Comparison of ENCODE assay signal across 13 mouse cellular contexts in the genomic region with DNA sequence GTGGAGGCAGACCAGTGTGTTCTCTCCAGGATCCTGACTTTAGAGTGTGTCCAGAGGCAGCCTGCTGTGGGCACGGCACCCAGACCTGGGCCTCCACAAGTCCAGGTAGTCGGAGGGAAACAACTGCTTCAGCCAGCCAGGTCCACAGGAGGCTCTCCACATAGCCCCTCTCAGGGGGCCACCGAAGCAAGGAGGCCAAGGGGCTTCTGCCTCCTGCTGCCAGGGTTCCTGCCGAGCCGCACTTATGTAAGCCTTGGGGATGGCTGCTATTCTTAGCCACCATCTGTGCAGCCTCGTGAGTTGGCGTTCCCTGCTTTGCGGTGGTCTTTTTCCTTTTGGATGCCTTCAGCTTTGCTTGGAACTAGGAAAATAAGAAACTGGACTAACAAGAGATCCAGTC. TPM values are rescaled to one million over a fixed set of nuclear protein-coding genes. Genes with fewer than 3 reads are reported as not detected.
DNase-seq lines count a peak whose midpoint lies in the region; ATAC-seq and TF ChIP-seq lines count a peak whose summit lies in the region.
"Had no signal": no experiment of that assay in that cellular context is flagged by ENCODE, and none has a peak within 500 bp of the region (broad histone marks: within the 10 kb centered on the region; RNA-seq: fewer than 3 reads in every experiment).

No protein-coding gene starts in this region.

- H3K27ac ChIP-seq in layer of hippocampus, adult 2 months: peak overlapping the region; percentile 97
- H3K27ac ChIP-seq in midbrain, embryonic 13.5 days: no peak overlapping the region
- no peak overlapping the region for H3K27ac ChIP-seq in hindbrain, postnatal 0 days
- H3K27ac ChIP-seq: hindbrain, embryonic 15.5 days; liver, embryonic 13.5 days had no signal

- no peaks in the 10 kb centered on the region for H3K4me1 ChIP-seq in midbrain, embryonic 13.5 days (replicated peaks)
- H3K4me1 ChIP-seq in hindbrain, postnatal 0 days (ENCODE audit: insufficient read depth, low read length): no peaks in the 10 kb centered on the region
- H3K4me1 ChIP-seq: hindbrain, embryonic 15.5 days; liver, embryonic 13.5 days had no signal

- H3K27me3 ChIP-seq in midbrain, embryonic 13.5 days: no peaks in the 10 kb centered on the region
- H3K27me3 ChIP-seq in hindbrain, postnatal 0 days (ENCODE audit: insufficient read depth, low read length): no peaks in the 10 kb centered on the region
- H3K27me3 ChIP-seq: hindbrain, embryonic 15.5 days; liver, embryonic 13.5 days had no signal

- DNase-seq in cerebellum, adult 11 months: peak; percentile 61
- peak in 1 of 2 experiments; percentile 68 for DNase-seq in layer of hippocampus, adult 2 months (ENCODE audit: low spot score in 2 of 2)
- DNase-seq in layer of hippocampus, postnatal 10 days (ENCODE audit: low spot score in 2 of 2): no peak
- DNase-seq in left cerebral cortex, postnatal 14 days (ENCODE audit: low spot score in 2 of 2): peak; percentile 71 to 84
- no peak for DNase-seq in hindbrain, postnatal 0 days (ENCODE audit: low spot score)
- no peak for DNase-seq in spleen, postnatal 36 days (ENCODE audit: low spot score in 2 of 2)
- DNase-seq: liver, embryonic 13.5 days; thymus, adult 18-20 months had no signal

- intact Hi-C loops in left cerebral cortex, postnatal 14 days (cut with DNase I): loop anchor here (2.0 kb wide), 1 partner anchor 91 kb away; no protein-coding TSS in a partner anchor

- H3K9me3 ChIP-seq in midbrain, embryonic 13.5 days: no peaks in the 10 kb centered on the region
- no peaks in the 10 kb centered on the region for H3K9me3 ChIP-seq in hindbrain, postnatal 0 days (ENCODE audit: low read length)
- H3K9me3 ChIP-seq: hindbrain, embryonic 15.5 days; liver, embryonic 13.5 days had no signal

- no peak for ATAC-seq in cerebellum, adult (ENCODE audit: insufficient number of reproducible peaks, low FRiP score, low TSS enrichment)
- ATAC-seq in midbrain, embryonic 13.5 days: no peak
- no peak for ATAC-seq in hindbrain, postnatal 0 days

- H3K36me3 ChIP-seq in midbrain, embryonic 13.5 days: peaks cover 87% of the 10 kb centered on the region
- peaks cover 36% of the 10 kb centered on the region for H3K36me3 ChIP-seq in hindbrain, postnatal 0 days (ENCODE audit: insufficient read depth, low read length)
- H3K36me3 ChIP-seq: liver, embryonic 13.5 days had no signal

- H3K9ac ChIP-seq in midbrain, embryonic 13.5 days (replicated peaks): no peak overlapping the region
- no peak overlapping the region for H3K9ac ChIP-seq in hindbrain, postnatal 0 days (replicated peaks; ENCODE audit: low read length)
- H3K9ac ChIP-seq: hindbrain, embryonic 15.5 days; liver, embryonic 13.5 days had no signal

- H3K4me3 ChIP-seq in layer of hippocampus, adult 2 months: peak overlapping the region; percentile 68
- no peak overlapping the region for H3K4me3 ChIP-seq in midbrain, embryonic 13.5 days (replicated peaks)
- H3K4me3 ChIP-seq in hindbrain, postnatal 0 days (ENCODE audit: low read length): no peak overlapping the region
- H3K4me3 ChIP-seq: hindbrain, embryonic 15.5 days; liver, embryonic 13.5 days had no signal

- 82% methylated on average over 8 of the region's 8 CpGs for WGBS in midbrain, embryonic 13.5 days
- 73% methylated on average over 8 of the region's 8 CpGs for WGBS in hindbrain, postnatal 0 days

- TF ChIP-seq CTCF in layer of hippocampus, adult 2 months (conservative IDR thresholded peaks at IDR 0.05): no peak
- no peak for TF ChIP-seq CTCF in hindbrain, postnatal 0 days (IDR thresholded peaks at IDR 0.05; ENCODE audit: low read depth)

- no peak overlapping the region for H3K4me2 ChIP-seq in midbrain, embryonic 13.5 days (replicated peaks)
- H3K4me2 ChIP-seq in hindbrain, postnatal 0 days (ENCODE audit: low read depth, low read length): no peak overlapping the region
- H3K4me2 ChIP-seq: hindbrain, embryonic 15.5 days; liver, embryonic 13.5 days had no signal

RNA-seq across cellular contexts. Expression of gene F7, which starts 38.3 kb away (rescaled TPM):
- total RNA-seq in layer of hippocampus, adult 2 months (2021): under 1 TPM in 1 of 2 experiments, not detected in 1; 0.20 TPM
- total RNA-seq in layer of hippocampus, postnatal 10 days (2021): under 1 TPM in 1 of 2 experiments, not detected in 1; 0.32 TPM
- under 1 TPM; 0.23 to 0.24 TPM for total RNA-seq in left cerebral cortex, postnatal 14 days (2021)
- 0.17 TPM in 1 of 2 replicates, not detected in the other for polyA plus RNA-seq in midbrain, embryonic 13.5 days (2015; fragmentation: Nextera tagmentation; extraction: Ambion mirVana)
- 0.10 TPM in 1 of 2 replicates, not detected in the other for total RNA-seq in hindbrain, postnatal 0 days (2014; rRNA removed)
- polyA plus RNA-seq in hindbrain, postnatal 0 days (2015; fragmentation: Nextera tagmentation; extraction: Ambion mirVana): not detected in 2 replicates
- polyA plus RNA-seq: embryonic facial prominence, embryonic 14.5 days; neural tube, embryonic 11.5 days had no signal

RNA-seq across cellular contexts. Expression of gene F10, which starts 49.5 kb away (rescaled TPM):
- total RNA-seq in layer of hippocampus, adult 2 months (2021): not detected
- not detected for total RNA-seq in layer of hippocampus, postnatal 10 days (2021)
- not detected for total RNA-seq in left cerebral cortex, postnatal 14 days (2021)
- polyA plus RNA-seq in midbrain, embryonic 13.5 days (2015; fragmentation: Nextera tagmentation; extraction: Ambion mirVana): 0.35 and 0.42 TPM in 2 replicates
- total RNA-seq in hindbrain, postnatal 0 days (2014; rRNA removed): 0.05 TPM in 1 of 2 replicates, not detected in the other
- 0.14 and 0.34 TPM in 2 replicates for polyA plus RNA-seq in hindbrain, postnatal 0 days (2015; fragmentation: Nextera tagmentation; extraction: Ambion mirVana)

Comparison
In these comparisons a context has a peak if more than half of its experiments do, and no peak if none do; other contexts are left out.
1. DNase-seq: peak in cerebellum, adult 11 months (single experiment) and left cerebral cortex, postnatal 14 days (2 of 2); none in layer of hippocampus, postnatal 10 days (0 of 2), hindbrain, postnatal 0 days (single experiment) and spleen, postnatal 36 days (0 of 2).